ENCODE assay signal across 8 mouse cellular contexts in genomic region chr16:78490245-78490644, GRCm38 (mm10).
DNase-seq lines count a peak whose midpoint lies in the region; ATAC-seq and TF ChIP-seq lines count a peak whose summit lies in the region.

No protein-coding gene starts in this region.

- TF ChIP-seq CTCF in intestine, postnatal 0 days (IDR thresholded peaks at IDR 0.05; ENCODE audit: low read depth), result no peak
- TF ChIP-seq CTCF in lung, embryonic 14.5 days (IDR thresholded peaks at IDR 0.05; ENCODE audit: low read depth), result no peak

- no peaks in the 10 kb centered on the region for H3K4me1 ChIP-seq in intestine, postnatal 0 days (replicated peaks; ENCODE audit: control insufficient read depth, insufficient read depth, low read length)
- H3K4me1 ChIP-seq in lung, embryonic 14.5 days (ENCODE audit: insufficient read depth), result no peaks in the 10 kb centered on the region

- ATAC-seq in intestine, postnatal 0 days, result no peak
- ATAC-seq in lung, embryonic 14.5 days (ENCODE audit: insufficient read depth), result peak; percentile 80
- peak; percentile 88 for ATAC-seq in neutrophil, adult 5-6 weeks (ENCODE audit: extremely low read depth, insufficient number of reproducible peaks, low FRiP score, poor library complexity, severe bottlenecking)

- H3K4me3 ChIP-seq in intestine, postnatal 0 days (ENCODE audit: low read depth, low read length), result 0 out of 2 replicates have a peak overlapping the region, but pooled peaks have one; percentile 8
- peak overlapping the region; percentile 22 for H3K4me3 ChIP-seq in lung, embryonic 14.5 days (ENCODE audit: low read depth, low read length)

- no peaks in the 10 kb centered on the region for H3K27me3 ChIP-seq in intestine, postnatal 0 days (replicated peaks; ENCODE audit: control insufficient read depth, insufficient read depth, low read length)
- H3K27me3 ChIP-seq in lung, embryonic 14.5 days (ENCODE audit: insufficient read depth, low read length), result no peaks in the 10 kb centered on the region

- no peaks in the 10 kb centered on the region for H3K36me3 ChIP-seq in intestine, postnatal 0 days (ENCODE audit: control insufficient read depth, insufficient read depth)
- no peaks in the 10 kb centered on the region for H3K36me3 ChIP-seq in lung, embryonic 14.5 days (ENCODE audit: insufficient read depth)

- intact Hi-C loops in left cerebral cortex, postnatal 14 days (cut with DNase I), result no loop called here

- H3K27ac ChIP-seq in intestine, postnatal 0 days (ENCODE audit: low read depth, low read length), result no peak overlapping the region
- 0 out of 2 replicates have a peak overlapping the region, but pooled peaks have one; percentile 30 for H3K27ac ChIP-seq in lung, embryonic 14.5 days (ENCODE audit: low read depth)

- peak; percentile 63 to 68 for DNase-seq in B cell, adult 2 months
- peak; percentile 54 for DNase-seq in adrenal gland, postnatal 14 days
- peak; percentile 42 to 76 for DNase-seq in heart, adult 18-20 months
- DNase-seq in lung, embryonic 14.5 days, result peak; percentile 50
- DNase-seq in left cerebral cortex, postnatal 14 days (ENCODE audit: low spot score in 2 of 2), result no peak
- no peak for DNase-seq in adipocyte (ENCODE audit: low spot score)

- 9% methylated on average over 12 of the region's 12 CpGs for WGBS in intestine, postnatal 0 days
- 20% methylated on average over 12 of the region's 12 CpGs for WGBS in lung, embryonic 14.5 days

- no peaks in the 10 kb centered on the region for H3K9me3 ChIP-seq in intestine, postnatal 0 days (ENCODE audit: control insufficient read depth)
- no peaks in the 10 kb centered on the region for H3K9me3 ChIP-seq in lung, embryonic 14.5 days (ENCODE audit: low read depth, low read length)

- peak overlapping the region; percentile 46 for H3K4me2 ChIP-seq in intestine, postnatal 0 days (replicated peaks; ENCODE audit: low read depth)
- peak overlapping the region; percentile 55 for H3K4me2 ChIP-seq in lung, embryonic 14.5 days

- H3K9ac ChIP-seq in intestine, postnatal 0 days (ENCODE audit: low read depth, low read length), result no peak overlapping the region
- H3K9ac ChIP-seq in lung, embryonic 14.5 days, result no peak overlapping the region

Comparison
In these comparisons a context has a peak if more than half of its experiments do, and no peak if none do; other contexts are left out.
1. DNase-seq: peak in B cell, adult 2 months (2 of 2), adrenal gland, postnatal 14 days (single experiment), heart, adult 18-20 months (2 of 2) and lung, embryonic 14.5 days (single experiment); none in left cerebral cortex, postnatal 14 days (0 of 2) and adipocyte (single experiment).